Mouse (Mus musculus) testis, postnatal 10 days (tissue): ENCODE data around the gene Tmem37.

Experiments
- DNase-seq: peaks from one replicate; pipeline ENCODE4 v3.0.0; 2021; ENCODE audit warnings: low spot score

The Tmem37 gene

GRCm38 (mm10) chr1:120073519-120074306 lies at the start of gene Tmem37:
Gene Tmem37 (minus strand): TSS chr1:120074074.
- peak; percentile 85 for DNase-seq

GRCm38 (mm10) chr1:120122634-120123383 lies 48.9 kb upstream of the Tmem37 start:
- no peak for DNase-seq

- no peak for DNase-seq
Observed at GRCm38 (mm10) chr1:120121930-120122530, 48.2 kb upstream of the Tmem37 start.

- peak; percentile 98 for DNase-seq
Observed at GRCm38 (mm10) chr1:120120969-120121811, 47.3 kb upstream of the Tmem37 start, which contains the start of the genes Dbi and 3110009E18Rik. Gene Dbi (minus strand): TSS chr1:120121078. Gene 3110009E18Rik (plus strand): TSS chr1:120121187.

GRCm38 (mm10) chr1:120120141-120120968 lies 46.5 kb upstream of the Tmem37 start:
- peak; percentile 62 for DNase-seq

- DNase-seq = no peak
Observed at GRCm38 (mm10) chr1:120119389-120119788, 45.5 kb upstream of the Tmem37 start.

- DNase-seq = no peak
Observed at GRCm38 (mm10) chr1:120118854-120119253, 45.0 kb upstream of the Tmem37 start.

- DNase-seq = peak; percentile 67
Observed at GRCm38 (mm10) chr1:120116106-120116505, 42.2 kb upstream of the Tmem37 start.

- peak; percentile 68 for DNase-seq
Observed at GRCm38 (mm10) chr1:120115671-120116081, 41.8 kb upstream of the Tmem37 start.

GRCm38 (mm10) chr1:120112251-120113187 lies 38.6 kb upstream of the Tmem37 start:
- no peak for DNase-seq

GRCm38 (mm10) chr1:120111766-120112165 lies 37.9 kb upstream of the Tmem37 start:
- no peak for DNase-seq

GRCm38 (mm10) chr1:120109741-120110432 lies 36.0 kb upstream of the Tmem37 start:
- no peak for DNase-seq

- DNase-seq = no peak
Observed at GRCm38 (mm10) chr1:120105556-120105959, 31.7 kb upstream of the Tmem37 start.

- no peak for DNase-seq
Observed at GRCm38 (mm10) chr1:120101227-120101609, 27.3 kb upstream of the Tmem37 start.

- DNase-seq = no peak
Observed at GRCm38 (mm10) chr1:120100456-120101226, 26.8 kb upstream of the Tmem37 start.

- no peak for DNase-seq
Observed at GRCm38 (mm10) chr1:120099483-120099882, 25.6 kb upstream of the Tmem37 start.

GRCm38 (mm10) chr1:120098327-120098726 lies 24.5 kb upstream of the Tmem37 start:
- DNase-seq = peak; percentile 85

- no peak for DNase-seq
Observed at GRCm38 (mm10) chr1:120094920-120095319, 21.0 kb upstream of the Tmem37 start.
